Mouse (Mus musculus) CH12.LX (cell line): ENCODE measurements around the gene Nat8f5. TPM values are rescaled to one million over a fixed set of nuclear protein-coding genes. Genes with fewer than 3 reads are reported as not detected.

ENCODE experiments used
- polyA plus RNA-seq: library from polyadenylated mRNA; unstranded; fragments of >175 nt; gene quantifications from 2 replicates; pipeline ENCODE4 v1.2.1, GENCODE M21; 2012; ENCODE audit warnings: low read depth; ENCODE audit not compliant: insufficient read length
- total RNA-seq, 2 experiments: library from RNA; depleted of rRNA; stranded (reverse); fragments of 300-350 nt in 1 of 2; fragments of >200 nt in 1 of 2; gene quantifications; 2 replicates each; pipeline ENCODE4 v1.2.3; 2012 to 2014

The Nat8f5 gene
- total and polyA plus RNA-seq, 3 experiments: not detected

Other genes with a start within 250 kb of the Nat8f5 start
- gene Alms1, start 233.4 kb downstream of the Nat8f5 start, total RNA-seq (2012; rRNA removed): 3.6 and 3.9 TPM in 2 replicates
- 2.3 and 2.4 TPM in 2 replicates for gene Alms1, start 233.4 kb downstream of the Nat8f5 start, total RNA-seq (2014; rRNA removed)
- 2.5 and 2.8 TPM in 2 replicates for gene Alms1, start 233.4 kb downstream of the Nat8f5 start, polyA plus RNA-seq
- not detected in 2 replicates for gene Nat8f7, start 107.8 kb downstream of the Nat8f5 start, total RNA-seq (2012; rRNA removed)
- not detected in 2 replicates for gene Nat8f7, start 107.8 kb downstream of the Nat8f5 start, total RNA-seq (2014; rRNA removed)
- gene Nat8f7, start 107.8 kb downstream of the Nat8f5 start, polyA plus RNA-seq: not detected in 2 replicates
- gene Nat8f3, start 55.2 kb downstream of the Nat8f5 start, total RNA-seq (2012; rRNA removed): not detected in 2 replicates
- gene Nat8f3, start 55.2 kb downstream of the Nat8f5 start, total RNA-seq (2014; rRNA removed): not detected in 2 replicates
- gene Nat8f3, start 55.2 kb downstream of the Nat8f5 start, polyA plus RNA-seq: not detected in 2 replicates
- gene Nat8f6, start within 50 bp of the Nat8f5 start, total RNA-seq (2012; rRNA removed): not detected in 2 replicates
- gene Nat8f6, start within 50 bp of the Nat8f5 start, total RNA-seq (2014; rRNA removed): not detected in 2 replicates
- not detected in 2 replicates for gene Nat8f6, start within 50 bp of the Nat8f5 start, polyA plus RNA-seq
- gene Nat8, start 11.1 kb upstream of the Nat8f5 start, total RNA-seq (2012; rRNA removed): not detected in 2 replicates
- not detected in 2 replicates for gene Nat8, start 11.1 kb upstream of the Nat8f5 start, total RNA-seq (2014; rRNA removed)
- gene Nat8, start 11.1 kb upstream of the Nat8f5 start, polyA plus RNA-seq: not detected in 2 replicates
- not detected in 2 replicates for gene Nat8f2, start 48.2 kb upstream of the Nat8f5 start, total RNA-seq (2012; rRNA removed)
- gene Nat8f2, start 48.2 kb upstream of the Nat8f5 start, total RNA-seq (2014; rRNA removed): not detected in 2 replicates
- gene Nat8f2, start 48.2 kb upstream of the Nat8f5 start, polyA plus RNA-seq: not detected in 2 replicates
- 2.1 and 2.3 TPM in 2 replicates for gene Nat8f4, start 83.9 kb upstream of the Nat8f5 start, total RNA-seq (2012; rRNA removed)
- gene Nat8f4, start 83.9 kb upstream of the Nat8f5 start, total RNA-seq (2014; rRNA removed): 2.4 and 2.9 TPM in 2 replicates
- 1.3 and 1.8 TPM in 2 replicates for gene Nat8f4, start 83.9 kb upstream of the Nat8f5 start, polyA plus RNA-seq
- gene Tprkb, start 90.9 kb upstream of the Nat8f5 start, total RNA-seq (2012; rRNA removed): 21.2 and 25.3 TPM in 2 replicates
- gene Tprkb, start 90.9 kb upstream of the Nat8f5 start, total RNA-seq (2014; rRNA removed): 59.8 and 67.2 TPM in 2 replicates
- 39.7 and 41.8 TPM in 2 replicates for gene Tprkb, start 90.9 kb upstream of the Nat8f5 start, polyA plus RNA-seq
- 2.7 and 4.7 TPM in 2 replicates for gene Nat8f1, start 94.7 kb upstream of the Nat8f5 start, total RNA-seq (2012; rRNA removed)
- gene Nat8f1, start 94.7 kb upstream of the Nat8f5 start, total RNA-seq (2014; rRNA removed): 1.4 and 1.6 TPM in 2 replicates
- gene Nat8f1, start 94.7 kb upstream of the Nat8f5 start, polyA plus RNA-seq: 0.50 and 3.5 TPM in 2 replicates
- 28.5 and 33.2 TPM in 2 replicates for gene Dusp11, start 140.7 kb upstream of the Nat8f5 start, total RNA-seq (2012; rRNA removed)
- 34.8 and 35.7 TPM in 2 replicates for gene Dusp11, start 140.7 kb upstream of the Nat8f5 start, total RNA-seq (2014; rRNA removed)
- 46.6 and 48.6 TPM in 2 replicates for gene Dusp11, start 140.7 kb upstream of the Nat8f5 start, polyA plus RNA-seq
- gene Figla, start 195.2 kb upstream of the Nat8f5 start, total RNA-seq (2012; rRNA removed): not detected in 2 replicates
- gene Figla, start 195.2 kb upstream of the Nat8f5 start, total RNA-seq (2014; rRNA removed): not detected in 2 replicates
- gene Figla, start 195.2 kb upstream of the Nat8f5 start, polyA plus RNA-seq: not detected in 2 replicates
- gene Add2, start 207.7 kb upstream of the Nat8f5 start, total RNA-seq (2012; rRNA removed): 0.08 TPM in 1 of 2 replicates, not detected in the other
- not detected in 2 replicates for gene Add2, start 207.7 kb upstream of the Nat8f5 start, total RNA-seq (2014; rRNA removed)
- gene Add2, start 207.7 kb upstream of the Nat8f5 start, polyA plus RNA-seq: 0.11 TPM in 2 replicates